Mouse (Mus musculus) brain, embryonic 18.5 days (tissue): ENCODE results near the gene Tfrc.

Source experiments
- DNase-seq: peaks from one replicate; pipeline ENCODE4 v3.0.0-alpha.2; 2012; ENCODE audit warnings: low read depth, low spot score

The Tfrc gene

DNA sequence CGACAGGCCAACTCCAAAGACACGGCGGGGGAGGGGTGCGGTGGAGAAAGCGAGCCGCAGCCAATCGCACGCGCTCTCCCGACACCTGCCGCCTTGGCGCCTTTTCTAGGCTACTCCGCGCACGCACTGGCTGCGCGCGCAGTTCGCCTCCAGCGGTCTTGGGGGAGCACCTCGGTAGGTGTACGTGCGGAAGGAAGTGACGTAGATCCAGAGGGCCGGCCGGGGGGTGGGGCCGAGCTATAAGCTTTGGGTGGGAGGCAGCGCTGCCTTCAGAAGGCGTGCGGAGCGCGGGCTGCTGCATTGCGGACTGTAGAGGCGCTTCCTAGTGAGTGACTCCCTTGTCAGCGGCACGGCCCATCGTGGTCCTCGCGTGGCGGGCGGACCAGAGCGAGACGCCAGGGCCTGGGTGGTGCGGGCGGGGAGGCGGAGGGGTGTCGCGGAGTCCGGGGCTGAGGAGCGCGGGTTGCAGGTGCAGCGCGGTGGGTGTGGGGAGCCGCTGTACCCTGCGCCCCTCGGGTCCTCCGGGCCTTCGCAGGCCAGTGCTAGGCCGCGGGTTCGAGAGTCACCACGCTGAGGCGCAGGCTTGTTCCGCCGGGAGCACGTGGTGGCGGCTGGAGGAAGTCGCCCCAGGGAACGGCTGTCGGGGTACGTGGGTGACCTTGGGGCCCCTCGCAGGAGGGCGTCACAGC is at the start of gene Tfrc:
TSS of gene Tfrc (plus strand) at position 209 of the 689 bp plus-strand sequence.
- DNase-seq = peak; percentile 95

DNA sequence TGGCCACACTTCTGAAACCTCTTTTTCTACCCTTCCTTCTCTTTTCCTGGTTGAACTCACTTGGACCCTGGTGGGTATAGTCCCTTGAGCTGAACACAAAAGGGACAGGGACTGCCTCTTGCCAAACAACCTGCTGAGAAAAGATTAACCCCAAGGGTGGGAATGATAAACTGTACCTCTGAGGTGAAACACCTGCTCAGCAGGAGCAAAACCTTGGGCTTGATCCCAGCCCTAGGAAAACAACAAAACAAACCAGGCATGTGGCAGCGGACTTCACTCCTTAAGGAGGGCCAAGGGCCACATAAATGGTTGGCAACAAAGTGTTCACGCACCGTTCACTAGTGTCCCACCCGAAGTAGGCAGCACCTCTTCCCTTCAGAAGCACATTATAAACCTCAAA is 49.2 kb upstream of the Tfrc start:
- DNase-seq = no peak

DNA sequence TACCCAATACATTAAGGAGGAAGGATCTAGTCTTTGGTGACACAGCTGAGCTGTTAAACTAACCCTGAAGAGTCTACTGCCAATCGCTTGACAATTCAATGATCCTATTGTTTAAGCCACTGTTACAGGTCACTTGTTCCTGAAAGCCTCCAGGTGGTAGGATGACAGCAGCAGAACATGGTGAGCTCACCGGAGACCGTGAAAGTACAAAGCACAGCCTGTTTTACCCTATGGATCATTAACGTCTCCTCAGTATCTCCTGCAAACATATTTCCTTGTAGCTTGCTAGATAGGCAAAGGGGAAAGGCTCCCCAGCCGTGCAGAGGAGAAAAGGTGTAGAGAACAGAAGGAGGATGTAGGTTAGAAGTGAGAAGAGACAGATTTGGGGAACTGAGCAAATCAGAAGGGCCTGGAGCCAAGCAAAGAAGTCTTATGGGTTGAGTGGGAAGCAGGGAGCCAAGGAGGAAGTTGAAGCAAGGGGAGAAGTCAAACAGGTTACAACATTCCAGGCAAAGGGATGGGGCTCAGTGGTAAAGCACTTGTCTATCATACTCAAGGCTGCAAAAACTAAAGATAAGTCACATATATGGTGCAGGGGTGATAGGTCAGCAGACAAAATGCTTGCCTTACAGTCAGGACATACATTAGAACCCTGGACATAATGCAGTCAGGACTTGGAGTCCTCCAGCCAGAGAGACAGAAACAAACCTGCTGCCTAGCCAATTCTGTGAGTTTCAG is 45.5 kb upstream of the Tfrc start:
- no peak for DNase-seq

DNA sequence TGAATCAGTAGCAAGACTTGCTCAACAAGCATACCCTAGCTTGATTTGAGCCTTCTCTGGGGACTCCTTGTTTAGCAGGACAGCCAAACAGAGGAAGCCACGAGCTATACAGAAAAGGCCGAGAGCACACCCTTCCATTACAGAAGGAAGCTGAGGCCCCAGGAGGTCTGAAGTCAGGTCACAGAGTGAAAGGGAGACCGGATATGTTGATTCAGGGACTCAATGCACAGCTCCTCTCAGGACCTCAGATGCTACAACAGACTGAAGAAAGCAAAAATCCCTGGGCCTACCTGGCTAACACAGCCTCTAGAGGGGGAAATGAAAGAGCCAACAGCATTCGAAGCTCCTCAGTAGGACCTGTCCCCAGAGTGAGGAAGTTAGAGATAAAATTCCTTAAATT is 41.4 kb upstream of the Tfrc start:
- DNase-seq = no peak

DNA sequence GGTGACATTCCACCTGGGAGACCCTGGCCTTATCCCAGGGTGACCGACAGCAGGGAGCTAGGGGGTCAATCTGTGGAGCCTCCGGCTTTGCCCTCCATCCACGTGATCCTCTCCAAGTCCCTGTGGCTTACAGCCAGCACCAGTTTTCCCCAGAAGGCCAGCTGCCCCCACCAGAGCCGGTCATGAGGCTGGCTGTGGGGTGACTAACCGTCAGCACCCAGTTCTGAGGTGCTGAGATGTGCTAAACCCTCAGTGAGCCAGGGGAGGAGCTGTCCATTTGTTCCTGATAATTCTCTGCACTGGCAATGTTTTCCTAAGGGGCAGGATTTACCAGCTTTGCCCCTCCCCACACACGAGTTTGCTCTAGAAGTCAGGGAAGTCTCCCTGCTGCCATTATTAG is 40.3 kb upstream of the Tfrc start:
- no peak for DNase-seq

DNA sequence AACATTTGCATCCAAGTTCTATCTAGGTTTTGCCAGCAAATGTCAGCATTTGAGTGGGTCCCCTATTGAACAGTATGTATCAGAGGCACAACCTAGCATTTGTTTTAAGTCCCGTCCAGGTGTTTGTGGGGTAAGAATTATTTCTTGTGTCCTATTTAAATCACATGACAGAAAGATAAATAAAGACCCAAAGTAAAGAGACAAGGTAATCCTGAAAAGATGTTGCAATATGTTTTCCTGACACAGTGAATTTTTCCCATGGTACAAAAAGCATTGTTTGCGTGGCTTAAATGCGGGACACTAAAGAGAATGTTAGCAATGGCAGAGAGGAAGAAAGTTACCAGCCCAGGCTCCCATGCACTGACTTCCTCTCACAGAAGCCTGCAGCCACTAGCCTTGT is 38.7 kb upstream of the Tfrc start:
- DNase-seq = no peak

DNA sequence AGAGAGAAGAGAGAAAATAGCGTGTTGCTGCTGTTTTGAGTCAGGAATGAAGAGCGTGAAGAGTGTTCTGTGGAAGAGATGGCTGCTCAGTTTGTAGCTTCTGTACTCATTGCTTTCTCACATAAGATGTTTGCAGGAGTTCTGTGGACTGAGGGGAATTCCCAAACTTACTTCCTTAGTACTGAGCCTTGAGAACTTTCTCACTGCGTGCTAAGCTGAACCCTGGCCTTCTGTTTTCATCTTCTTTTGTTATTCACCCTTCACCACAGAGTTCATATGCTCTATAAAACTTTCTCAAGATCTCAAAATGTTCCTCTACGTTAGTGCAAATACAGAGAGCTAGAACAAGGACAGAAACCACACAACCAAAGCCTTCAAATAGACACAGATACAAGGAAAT is 36.2 kb upstream of the Tfrc start:
- no peak for DNase-seq

DNA sequence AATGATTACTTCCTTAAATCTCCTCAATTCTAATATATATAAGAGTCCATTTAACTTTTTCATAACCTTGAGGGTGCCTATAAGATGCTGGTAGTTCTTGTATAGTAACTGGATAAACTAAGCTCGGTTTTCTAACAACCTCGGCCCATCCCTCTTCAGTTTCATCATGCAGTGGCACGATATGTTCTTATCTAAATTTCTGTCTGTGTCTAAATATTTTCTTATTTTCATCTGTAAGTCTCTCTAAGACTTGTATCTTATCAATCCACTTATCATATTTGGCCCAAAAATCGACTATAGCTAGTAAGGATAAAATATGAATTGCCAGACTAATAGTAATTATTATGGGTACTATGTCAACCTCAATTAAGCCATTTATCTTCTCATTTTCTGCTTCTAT is 22.2 kb upstream of the Tfrc start:
- DNase-seq = no peak

DNA sequence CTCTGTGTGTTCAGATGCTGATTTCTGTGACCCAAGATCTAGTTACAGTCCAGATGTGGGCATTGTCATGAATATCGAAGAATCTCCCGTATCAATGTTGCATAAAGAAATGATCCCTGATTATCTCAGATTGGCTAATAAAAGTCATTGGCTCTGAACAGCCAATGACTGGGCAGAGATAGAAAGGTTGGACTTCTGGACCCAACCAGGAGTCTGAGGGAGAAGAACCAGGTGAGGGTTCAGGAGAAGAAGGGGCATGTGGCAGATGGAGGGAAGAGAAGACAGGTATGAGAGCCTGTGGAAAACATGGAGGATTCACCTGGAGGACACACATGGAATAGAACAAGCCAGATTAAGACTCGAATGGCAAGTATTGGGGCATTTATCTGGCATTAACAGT is 20.2 kb upstream of the Tfrc start:
- no peak for DNase-seq

DNA sequence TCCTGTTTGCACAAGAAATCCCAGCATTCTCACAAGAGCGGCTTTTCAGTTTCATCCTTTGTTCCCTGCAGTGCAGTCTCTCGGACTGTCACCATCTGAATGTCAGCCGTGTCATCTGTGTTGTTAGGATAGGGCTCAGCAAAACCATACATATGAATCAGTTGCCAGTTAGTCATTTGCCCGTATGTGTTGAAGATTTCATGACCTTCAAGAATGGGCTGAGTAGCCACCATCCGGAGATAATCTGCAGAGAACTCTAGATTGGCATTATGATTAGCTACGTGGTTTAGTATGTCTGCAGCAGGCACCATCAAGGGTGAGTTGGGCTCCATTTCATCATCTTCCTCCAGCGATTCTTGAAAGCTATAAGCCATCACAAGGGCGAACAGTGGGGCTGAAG is 17.2 kb upstream of the Tfrc start:
- no peak for DNase-seq

DNA sequence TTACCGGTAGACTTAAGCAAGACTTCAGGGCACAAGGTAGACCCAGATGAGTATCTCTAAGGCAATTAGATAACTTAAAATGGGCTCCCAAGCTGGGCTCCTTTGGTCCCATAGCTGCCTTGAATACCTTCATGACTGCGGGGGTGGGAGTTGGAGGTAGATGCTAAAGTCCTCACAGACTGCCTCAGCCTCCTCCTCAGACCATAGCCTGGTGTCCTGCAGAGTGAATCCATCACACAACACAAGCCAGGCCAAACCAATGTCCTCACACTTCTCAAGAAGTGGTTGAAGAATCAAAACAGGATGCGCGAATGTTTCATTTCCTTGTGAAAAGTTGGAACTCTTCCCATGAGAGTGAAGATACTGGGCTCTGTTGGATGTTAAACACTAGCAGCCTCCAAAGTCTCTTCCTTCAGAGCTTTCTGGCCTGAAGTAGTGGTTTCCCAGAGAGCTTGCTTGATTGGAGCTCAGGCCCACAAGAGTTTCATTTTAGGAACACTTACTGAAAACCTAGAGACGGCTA is 15.4 kb upstream of the Tfrc start:
- DNase-seq = no peak

DNA sequence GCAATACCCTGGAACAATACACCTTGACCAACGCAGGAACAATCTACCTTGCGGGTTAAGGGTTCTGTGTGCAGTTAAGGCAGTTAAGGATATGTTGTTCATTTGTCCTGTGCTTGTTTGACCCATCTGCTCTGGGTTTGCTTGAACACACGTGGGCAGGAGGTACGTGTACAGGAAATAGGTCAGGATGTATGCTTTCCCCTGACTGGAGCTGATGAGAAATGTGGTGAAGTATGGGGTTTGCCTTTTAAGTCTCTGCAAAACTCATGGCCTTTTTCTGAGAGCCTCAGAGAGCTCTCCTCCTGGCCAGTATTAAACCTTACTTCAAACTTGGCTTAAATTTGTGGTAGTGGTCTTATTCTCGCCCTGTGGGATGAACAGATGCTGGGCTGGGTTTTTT is 14.8 kb upstream of the Tfrc start:
- no peak for DNase-seq

DNA sequence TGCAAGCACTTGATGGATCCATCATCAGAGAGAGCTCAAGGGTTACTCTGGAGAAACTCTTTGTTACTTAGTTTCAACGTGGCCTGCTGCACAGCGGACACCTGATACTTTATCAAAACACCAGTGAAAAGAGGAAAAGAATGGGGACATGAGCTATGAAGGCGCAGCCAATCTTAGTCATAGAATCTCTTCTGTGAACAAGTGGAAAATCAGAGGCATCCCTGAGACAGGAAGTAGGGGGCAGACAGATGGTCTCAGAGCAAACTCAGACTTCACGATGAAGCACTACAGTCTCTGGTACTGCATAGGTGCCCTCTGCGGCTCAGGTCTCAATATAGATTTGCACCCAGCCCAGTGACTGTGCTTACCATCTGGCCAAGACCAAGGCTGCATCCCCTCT is 14.0 kb upstream of the Tfrc start:
- no peak for DNase-seq

DNA sequence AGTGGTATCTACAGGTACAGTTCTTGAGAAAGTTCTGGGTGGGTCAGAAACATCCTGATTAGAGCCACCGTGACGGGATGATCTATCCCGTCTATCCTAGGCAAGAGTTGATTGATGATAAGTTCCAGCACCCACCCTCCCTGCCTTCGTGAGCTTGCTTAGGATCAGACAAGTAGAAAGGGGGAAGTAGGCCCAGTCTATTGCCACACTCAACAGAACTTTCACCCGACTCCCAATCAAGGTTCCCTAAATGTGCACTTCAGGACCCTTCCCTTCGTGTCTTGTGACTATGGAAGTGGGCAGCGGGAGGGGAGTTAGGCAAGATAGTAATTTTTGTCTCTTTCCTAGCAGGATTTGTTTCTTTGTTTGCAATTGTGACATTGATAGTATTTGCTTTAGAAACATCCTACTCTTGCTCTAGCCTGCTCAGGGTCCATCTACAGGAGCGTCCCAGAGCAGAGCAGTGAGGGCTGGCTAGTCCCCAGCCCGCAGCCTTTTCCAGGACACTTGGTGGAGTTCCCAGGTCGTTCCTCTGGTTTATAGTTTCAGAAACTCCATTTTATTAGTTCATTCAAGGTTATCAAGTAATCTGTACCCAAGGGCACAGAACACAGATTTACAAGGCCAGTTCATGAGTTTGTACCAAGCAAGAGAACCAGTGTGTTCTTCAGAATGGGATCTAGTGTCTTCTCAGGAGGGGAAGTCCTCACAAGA is 13.4 kb upstream of the Tfrc start:
- DNase-seq = no peak

DNA sequence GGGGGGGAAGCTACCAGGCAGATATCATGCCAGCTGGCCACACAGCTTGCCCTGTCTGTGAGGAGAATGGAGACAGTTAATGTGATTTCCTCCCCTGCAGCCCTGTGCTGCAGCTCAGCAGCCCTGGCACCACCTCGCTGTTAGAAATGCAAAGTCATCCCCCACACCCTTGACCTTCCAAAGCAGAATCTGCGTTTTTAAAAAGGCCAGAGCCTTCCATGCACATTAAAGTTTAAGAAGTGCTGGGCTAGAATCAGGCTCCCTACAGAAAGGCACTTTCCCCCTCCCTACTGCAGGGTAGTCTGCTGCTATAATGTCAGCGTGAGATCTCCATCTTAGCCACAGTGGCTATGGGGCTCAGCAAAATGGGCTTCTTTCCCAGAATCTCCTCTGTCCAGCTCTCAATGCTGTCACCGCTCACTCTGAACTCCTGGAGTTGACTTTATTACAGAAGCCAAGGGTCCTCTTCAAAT is 10.8 kb upstream of the Tfrc start:
- DNase-seq = peak; percentile 10

DNA sequence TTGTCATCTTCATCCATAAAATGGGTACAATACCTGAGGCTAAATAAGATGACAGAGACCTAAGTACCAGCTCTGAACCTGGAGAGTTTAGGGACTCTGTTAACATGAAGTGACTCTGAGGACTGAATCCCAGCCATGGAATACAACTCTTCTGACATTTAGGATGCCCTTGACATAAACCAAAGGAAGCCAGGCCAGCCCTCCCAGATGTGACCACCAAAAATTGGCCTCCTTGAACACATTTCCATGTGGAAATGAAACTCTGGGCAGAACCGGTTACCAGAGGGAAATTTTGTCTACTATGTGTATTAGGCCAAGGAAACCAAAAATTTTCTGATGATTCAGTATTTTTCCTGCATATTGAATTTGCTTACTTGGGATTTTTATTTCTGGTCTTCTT is 9.6 kb upstream of the Tfrc start:
- DNase-seq = no peak

DNA sequence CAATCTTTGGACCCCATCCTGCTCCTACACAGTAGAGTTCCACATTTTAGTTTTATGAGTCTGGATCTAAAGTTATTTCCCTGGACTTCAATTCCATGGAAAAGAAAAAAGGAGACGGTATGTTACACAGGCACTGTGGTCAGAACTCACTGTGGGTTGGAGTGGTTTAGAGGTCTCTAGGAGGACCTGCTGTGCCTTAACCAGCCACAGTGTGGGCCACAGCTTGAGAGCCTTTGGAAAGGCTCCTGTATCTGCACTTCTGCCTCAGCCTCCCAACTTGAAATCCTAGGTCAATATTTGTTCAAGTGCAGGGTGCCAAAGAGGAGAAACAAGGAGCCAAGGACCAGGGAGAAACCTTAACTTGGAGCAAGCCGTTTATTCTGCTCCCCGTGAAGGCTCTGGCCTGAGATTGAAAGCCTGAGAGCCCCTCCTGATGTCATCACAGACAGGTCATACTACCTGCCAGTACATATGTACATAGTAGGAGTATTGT is 6.5 kb upstream of the Tfrc start:
- no peak for DNase-seq

DNA sequence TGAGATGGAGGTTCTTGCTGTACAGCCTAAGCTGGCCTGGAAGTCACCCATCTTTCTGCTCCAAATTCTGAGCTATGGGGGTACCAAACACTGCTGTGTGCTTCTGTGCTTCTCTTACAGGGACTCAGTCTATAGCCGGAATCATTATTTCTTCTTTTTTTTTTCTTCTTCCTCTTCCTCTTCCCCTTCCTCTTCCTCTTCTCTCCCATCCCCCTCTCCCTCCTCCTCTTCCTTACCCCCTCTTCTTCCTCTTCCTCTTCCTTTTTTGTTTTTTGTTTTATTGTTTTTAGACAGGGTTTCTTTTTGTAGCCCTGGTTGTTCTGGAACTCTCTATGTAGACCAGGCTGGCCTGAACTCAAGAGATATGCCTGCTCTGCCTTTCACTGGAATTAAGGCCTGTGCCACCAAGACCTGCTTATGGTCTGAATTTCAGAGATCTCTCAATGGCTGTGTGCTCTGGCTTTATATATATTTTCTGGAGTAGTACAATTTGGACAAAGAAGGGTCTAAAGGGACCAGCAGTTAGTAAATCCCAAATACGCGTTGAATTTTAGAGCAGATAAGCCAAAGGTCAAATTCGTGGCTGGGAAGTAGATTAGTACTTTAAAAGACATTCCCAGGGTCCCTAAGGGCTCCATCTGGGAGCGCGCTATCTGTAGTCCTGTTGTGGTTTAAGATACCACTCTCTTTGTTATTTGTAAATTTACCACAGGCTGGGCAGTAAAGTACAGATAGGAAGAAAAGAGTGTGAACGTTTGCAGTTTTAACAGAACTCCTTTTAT is 967 bp upstream of the Tfrc start:
- no peak for DNase-seq

DNA sequence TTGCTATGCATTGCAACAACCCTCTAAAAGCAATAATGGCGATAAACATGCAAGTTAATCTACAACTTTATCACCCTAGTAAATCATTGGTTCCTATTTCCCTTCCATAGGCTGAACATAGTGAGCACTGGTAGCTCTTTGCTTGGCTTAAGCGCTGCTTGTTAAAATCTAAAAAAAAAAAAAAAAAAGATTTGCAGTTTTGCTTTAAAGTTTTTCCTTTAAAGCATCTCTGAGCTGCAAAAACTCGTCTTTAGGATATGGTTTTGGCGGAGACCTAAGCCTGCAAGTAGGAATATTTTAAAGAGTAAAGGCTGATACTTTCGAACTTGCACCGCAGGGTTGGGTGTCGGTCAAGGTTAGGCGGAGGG is 392 bp upstream of the Tfrc start:
- DNase-seq = no peak

DNA sequence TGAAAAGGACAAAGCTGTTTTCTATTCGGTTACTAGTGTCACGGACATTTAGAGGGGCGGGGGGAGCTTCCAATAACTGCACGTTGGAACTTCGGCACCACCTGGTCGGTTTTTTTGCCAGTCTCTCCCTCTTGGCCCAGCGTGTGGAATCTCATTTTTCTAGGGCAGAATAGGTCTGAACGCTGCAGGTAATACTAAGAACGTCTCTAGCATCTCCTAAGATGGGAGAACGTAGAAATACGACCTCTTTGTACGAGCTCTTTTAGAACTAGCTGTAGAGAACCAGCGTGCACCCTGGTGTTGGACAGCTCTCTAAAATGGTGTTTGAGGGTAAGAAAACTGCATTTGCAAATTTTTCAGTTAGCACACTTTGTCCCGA is 670 bp downstream of the Tfrc start:
- no peak for DNase-seq

DNA sequence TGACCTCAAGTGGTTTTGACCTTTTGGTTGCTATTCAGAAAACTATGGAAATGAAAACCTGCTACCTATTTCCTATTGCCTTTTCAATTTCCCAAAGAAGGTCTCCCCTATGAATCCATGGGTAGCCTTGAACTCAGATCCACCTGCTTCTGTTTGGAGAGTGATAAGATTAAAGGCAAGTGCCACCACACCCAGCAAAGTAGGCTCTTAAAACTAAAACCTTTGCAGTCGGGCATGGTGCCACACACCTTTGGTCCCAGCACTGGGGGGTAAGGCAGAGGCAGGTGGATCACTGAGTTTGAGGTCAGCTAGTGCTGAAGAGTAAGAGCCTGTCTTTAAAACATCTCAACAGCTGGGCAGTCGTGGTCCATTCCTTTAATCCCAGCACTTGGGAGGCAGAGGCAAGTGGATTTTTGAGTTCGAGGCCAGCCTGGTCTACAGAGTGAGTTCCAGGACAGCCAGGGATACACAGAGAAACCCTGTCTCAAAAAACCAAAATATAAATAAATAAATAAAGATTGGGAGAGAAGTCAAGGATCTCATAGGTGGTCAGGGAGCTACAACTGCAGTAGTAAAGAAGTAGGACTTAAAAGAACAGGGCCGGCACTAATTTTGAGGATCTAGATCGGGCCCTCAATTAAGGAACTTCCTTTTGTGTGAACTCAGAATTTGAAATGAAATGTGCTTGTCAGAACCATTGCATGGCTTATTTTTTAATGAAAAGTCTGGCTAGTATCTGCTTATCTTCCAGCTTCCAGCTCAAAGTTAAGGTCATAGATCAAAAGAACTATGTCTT is 1.9 kb downstream of the Tfrc start:
- no peak for DNase-seq
